Mouse (Mus musculus): ENCODE data around the gene Sparc. TPM values are rescaled to one million over a fixed set of nuclear protein-coding genes. Genes with fewer than 3 reads are reported as not detected.

Gene Sparc
- polyA plus RNA-seq, 1 experiment = 585 TPM

DNA sequence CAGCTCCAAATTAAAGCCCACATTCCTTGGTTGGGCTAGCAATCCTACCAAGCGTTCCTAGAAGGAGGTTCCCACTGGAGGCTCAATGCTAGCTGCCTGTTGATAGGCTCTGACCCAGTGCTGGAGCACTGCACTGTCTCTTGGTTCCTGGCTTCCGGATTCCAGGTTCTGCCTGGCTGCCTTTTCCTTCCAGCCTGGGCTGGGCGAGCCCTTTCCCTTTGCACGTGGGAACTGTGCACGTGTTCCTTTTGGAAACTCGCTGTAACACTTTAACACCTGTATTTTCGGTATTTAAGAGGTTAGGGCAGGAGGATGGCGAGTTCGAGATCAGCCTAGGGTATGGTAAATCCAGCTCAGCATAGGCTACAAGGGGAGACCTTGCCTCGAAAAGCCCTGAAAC lies 45.0 kb upstream of the Sparc start:
- Histone ChIP-seq H3K27me3 (replicated peaks; ENCODE audit: control insufficient read depth, insufficient read depth, low read length) (no peaks in the 10 kb centered on the region), H3K27ac (ENCODE audit: insufficient read depth, low read depth, low read length) (peak overlapping the region; percentile 96), H3K36me3 (ENCODE audit: control insufficient read depth, insufficient read depth, low read length) (no peaks in the 10 kb centered on the region), H3K4me3 (ENCODE audit: insufficient read depth, low read depth, low read length) (no peak overlapping the region), H3K4me1 (ENCODE audit: control insufficient read depth, insufficient read depth, low read length) (peaks cover 14% of the 10 kb centered on the region; the same call in 1 of the 2 replicates)
- 25% methylated on average over 10 of the region's 10 CpGs for WGBS
- DNase-seq = peak; percentile 95
- TF ChIP-seq CTCF (conservative IDR thresholded peaks at IDR 0.05; ENCODE audit: insufficient read depth, insufficient read length, low read depth, low read length) (no peak), POLR2A (IDR thresholded peaks at IDR 0.05; ENCODE audit: low read depth, low read length) (no peak)

- WGBS = 35% methylated on average over 3 of the region's 3 CpGs
- Histone ChIP-seq H3K36me3 (ENCODE audit: control insufficient read depth, insufficient read depth, low read length) (no peaks in the 10 kb centered on the region), H3K27me3 (replicated peaks; ENCODE audit: control insufficient read depth, insufficient read depth, low read length) (no peaks in the 10 kb centered on the region), H3K27ac (ENCODE audit: insufficient read depth, low read depth, low read length) (peak overlapping the region; percentile 92), H3K4me1 (ENCODE audit: control insufficient read depth, insufficient read depth, low read length) (peaks cover 14% of the 10 kb centered on the region; the same call in 1 of the 2 replicates), H3K4me3 (ENCODE audit: insufficient read depth, low read depth, low read length) (no peak overlapping the region)
- peak; percentile 92 for DNase-seq
- TF ChIP-seq CTCF (conservative IDR thresholded peaks at IDR 0.05; ENCODE audit: insufficient read depth, insufficient read length, low read depth, low read length) (no peak), POLR2A (IDR thresholded peaks at IDR 0.05; ENCODE audit: low read depth, low read length) (no peak)
Measured at GRCm38 (mm10) chr11:55465177-55465576, 42.2 kb upstream of the Sparc start.

DNA sequence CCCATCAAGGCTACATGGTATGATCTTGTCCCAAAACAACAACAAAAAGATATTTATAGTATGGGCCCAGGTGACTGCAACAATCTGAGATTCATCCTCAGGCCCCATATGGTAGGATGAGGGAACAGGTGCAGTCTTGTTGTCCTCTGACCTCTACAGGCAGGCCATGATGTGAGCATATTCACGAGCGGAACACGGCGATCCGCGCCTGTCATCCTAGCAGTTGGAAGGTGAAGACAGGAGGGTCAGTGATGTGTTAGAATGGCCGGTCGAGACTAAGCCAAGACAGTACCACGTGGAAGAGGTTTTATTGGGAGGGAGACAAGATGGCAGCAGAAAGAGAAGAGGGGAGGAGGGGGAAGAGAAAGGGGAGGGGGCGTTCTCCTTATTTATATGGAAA lies 41.7 kb upstream of the Sparc start:
- WGBS = 70% methylated on average over 10 of the region's 10 CpGs
- DNase-seq = peak; percentile 52
- Histone ChIP-seq H3K36me3 (ENCODE audit: control insufficient read depth, insufficient read depth, low read length) (no peaks in the 10 kb centered on the region), H3K4me1 (ENCODE audit: control insufficient read depth, insufficient read depth, low read length) (peaks cover 15% of the 10 kb centered on the region; the same call in 1 of the 2 replicates), H3K4me3 (ENCODE audit: insufficient read depth, low read depth, low read length) (no peak overlapping the region), H3K27ac (ENCODE audit: insufficient read depth, low read depth, low read length) (peak overlapping the region; percentile 92), H3K27me3 (replicated peaks; ENCODE audit: control insufficient read depth, insufficient read depth, low read length) (no peaks in the 10 kb centered on the region)
- TF ChIP-seq POLR2A (IDR thresholded peaks at IDR 0.05; ENCODE audit: low read depth, low read length) (no peak), CTCF (conservative IDR thresholded peaks at IDR 0.05; ENCODE audit: insufficient read depth, insufficient read length, low read depth, low read length) (no peak)

- no peak for DNase-seq
- no peak for TF ChIP-seq CTCF (conservative IDR thresholded peaks at IDR 0.05; ENCODE audit: insufficient read depth, insufficient read length, low read depth, low read length)
- TF ChIP-seq POLR2A (IDR thresholded peaks at IDR 0.05; ENCODE audit: low read depth, low read length) = no peak
- Histone ChIP-seq H3K27ac (ENCODE audit: insufficient read depth, low read depth, low read length) (no peak overlapping the region), H3K27me3 (replicated peaks; ENCODE audit: control insufficient read depth, insufficient read depth, low read length) (no peaks in the 10 kb centered on the region), H3K4me1 (ENCODE audit: control insufficient read depth, insufficient read depth, low read length) (peaks cover 8% of the 10 kb centered on the region; the same call in 1 of the 2 replicates), H3K4me3 (ENCODE audit: insufficient read depth, low read depth, low read length) (no peak overlapping the region), H3K36me3 (ENCODE audit: control insufficient read depth, insufficient read depth, low read length) (no peaks in the 10 kb centered on the region)
- 95% methylated on average over 9 of the region's 9 CpGs for WGBS
Measured at GRCm38 (mm10) chr11:55462149-55462548, 39.2 kb upstream of the Sparc start.

GRCm38 (mm10) chr11:55461019-55461645 lies 38.1 kb upstream of the Sparc start, which contains the start of gene Atox1:
Atox1 (minus strand) TSS chr11:55461239.
- DNase-seq = peak; percentile 99
- peak; percentile 80 for TF ChIP-seq POLR2A (IDR thresholded peaks at IDR 0.05; ENCODE audit: low read depth, low read length)
- TF ChIP-seq CTCF (conservative IDR thresholded peaks at IDR 0.05; ENCODE audit: insufficient read depth, insufficient read length, low read depth, low read length) = no peak
- Histone ChIP-seq H3K36me3 (ENCODE audit: control insufficient read depth, insufficient read depth, low read length) (no peaks in the 10 kb centered on the region), H3K27me3 (replicated peaks; ENCODE audit: control insufficient read depth, insufficient read depth, low read length) (no peaks in the 10 kb centered on the region), H3K4me3 (ENCODE audit: insufficient read depth, low read depth, low read length) (peak within 1 kb of the TSS; percentile 93), H3K4me1 (ENCODE audit: control insufficient read depth, insufficient read depth, low read length) (peaks cover 10% of the 10 kb centered on the region; the same call in 1 of the 2 replicates), H3K27ac (ENCODE audit: insufficient read depth, low read depth, low read length) (peak within 1 kb of the TSS; percentile 87)
- under 1% methylated on average over 36 of the region's 36 CpGs for WGBS

DNA sequence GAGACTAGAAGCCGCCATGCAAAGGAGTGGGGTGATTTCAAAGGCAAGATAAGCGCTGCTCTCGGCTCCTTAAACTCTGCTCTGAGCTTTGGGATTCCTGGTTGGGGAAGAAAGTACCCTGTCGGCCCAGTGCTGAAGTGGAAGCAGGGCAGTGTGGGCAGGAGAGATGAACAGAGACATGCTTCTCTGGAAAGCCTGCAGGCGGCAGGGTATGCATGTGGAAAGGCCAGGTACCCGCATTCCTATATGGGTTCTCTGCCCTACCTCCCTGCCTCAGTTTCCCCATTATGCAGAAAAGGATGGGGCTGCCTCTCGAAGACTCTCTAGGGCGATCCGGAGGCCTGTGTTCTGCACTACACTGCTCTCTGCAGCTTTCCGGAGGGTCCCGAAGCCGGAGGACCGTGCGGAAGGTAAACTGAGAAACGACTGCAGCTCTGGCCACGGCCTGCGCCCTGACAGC lies 37.6 kb upstream of the Sparc start:
- 1% methylated on average over 17 of the region's 17 CpGs for WGBS
- Histone ChIP-seq H3K27me3 (replicated peaks; ENCODE audit: control insufficient read depth, insufficient read depth, low read length) (no peaks in the 10 kb centered on the region), H3K27ac (ENCODE audit: insufficient read depth, low read depth, low read length) (peak overlapping the region; percentile 77), H3K4me1 (ENCODE audit: control insufficient read depth, insufficient read depth, low read length) (peaks cover 15% of the 10 kb centered on the region; the same call in 1 of the 2 replicates), H3K36me3 (ENCODE audit: control insufficient read depth, insufficient read depth, low read length) (no peaks in the 10 kb centered on the region), H3K4me3 (ENCODE audit: insufficient read depth, low read depth, low read length) (peak overlapping the region; percentile 93)
- no peak for DNase-seq
- TF ChIP-seq CTCF (conservative IDR thresholded peaks at IDR 0.05; ENCODE audit: insufficient read depth, insufficient read length, low read depth, low read length) (peak; percentile 50), POLR2A (IDR thresholded peaks at IDR 0.05; ENCODE audit: low read depth, low read length) (no peak)

DNA sequence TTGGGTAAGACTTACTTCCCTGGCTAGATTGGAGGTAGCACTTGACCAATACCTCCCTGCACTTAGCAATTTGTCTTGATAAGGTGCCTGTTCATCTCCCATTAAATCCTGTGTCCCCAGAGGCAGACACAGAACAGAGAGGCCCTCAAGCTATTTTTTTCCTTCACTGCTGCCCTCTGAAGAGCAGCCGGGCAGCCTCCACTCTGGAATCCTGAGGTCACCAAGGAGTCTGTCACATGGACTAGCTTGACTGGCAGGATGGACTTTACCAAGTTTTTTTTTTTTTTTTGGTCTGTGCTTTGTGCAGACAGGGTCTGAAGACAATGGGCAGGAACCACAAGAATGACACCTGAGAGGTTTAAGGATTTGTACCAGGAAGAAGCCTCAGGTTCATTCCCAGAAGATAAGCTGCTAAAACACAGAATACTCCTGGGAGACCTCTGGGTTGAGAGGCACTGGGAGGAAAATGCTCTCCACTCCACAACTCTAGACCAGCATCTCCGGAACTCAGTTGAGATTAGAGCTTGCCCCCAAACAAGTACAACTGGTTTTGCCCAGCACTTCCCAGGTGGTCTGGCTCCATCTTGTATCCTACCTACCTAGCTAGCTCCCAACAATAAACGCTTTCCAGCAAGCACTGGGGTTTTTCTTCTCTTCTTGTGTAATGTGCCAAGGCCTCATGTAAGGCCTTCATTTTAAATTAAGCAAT lies 37.0 kb upstream of the Sparc start:
- TF ChIP-seq CTCF (conservative IDR thresholded peaks at IDR 0.05; ENCODE audit: insufficient read depth, insufficient read length, low read depth, low read length) (no peak), POLR2A (IDR thresholded peaks at IDR 0.05; ENCODE audit: low read depth, low read length) (no peak)
- Histone ChIP-seq H3K27ac (ENCODE audit: insufficient read depth, low read depth, low read length) (peak overlapping the region; percentile 77), H3K27me3 (replicated peaks; ENCODE audit: control insufficient read depth, insufficient read depth, low read length) (no peaks in the 10 kb centered on the region), H3K36me3 (ENCODE audit: control insufficient read depth, insufficient read depth, low read length) (no peaks in the 10 kb centered on the region), H3K4me3 (ENCODE audit: insufficient read depth, low read depth, low read length) (peak overlapping the region; percentile 93), H3K4me1 (ENCODE audit: control insufficient read depth, insufficient read depth, low read length) (peaks cover 20% of the 10 kb centered on the region; the same call in 1 of the 2 replicates)
- WGBS = 9% methylated on average over 3 of the region's 3 CpGs
- DNase-seq = peak; percentile 39

All from kidney, adult 2 months (tissue).